Mouse (Mus musculus): Measurements from ENCODE around the gene Glis2. TPM values are rescaled to one million over a fixed set of nuclear protein-coding genes. Genes with fewer than 3 reads are reported as not detected.
A peak's percentile ranks its signal among the peaks of the same experiment; 100 is the strongest.

Gene Glis2
- polyA plus RNA-seq, 1 experiment from 2014 or later, result 26.3 TPM

DNA sequence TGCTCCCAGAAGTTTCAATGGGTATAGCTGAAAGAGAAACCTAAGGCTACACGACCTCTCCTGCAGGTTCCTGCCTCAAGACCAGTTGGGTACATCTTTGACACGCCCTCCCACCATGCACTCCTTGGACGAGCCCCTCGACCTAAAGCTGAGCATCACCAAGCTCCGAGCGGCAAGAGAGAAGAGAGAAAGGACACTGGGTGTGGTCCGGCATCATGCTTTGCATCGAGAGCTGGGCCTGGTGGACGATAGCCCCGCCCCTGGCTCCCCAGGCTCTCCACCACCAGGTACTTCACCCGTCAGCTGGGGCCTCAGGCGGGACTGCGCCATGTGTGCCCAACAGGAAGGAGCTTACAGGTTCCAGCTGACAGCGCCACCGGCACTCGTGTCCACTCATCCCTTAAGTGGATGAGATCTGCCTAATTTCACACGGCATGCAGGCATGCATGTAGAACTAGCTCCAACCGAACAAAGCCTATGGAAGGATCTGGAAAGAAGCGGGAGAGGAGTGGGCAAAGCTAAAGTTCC, 14.1 kb downstream of the Glis2 start:
- Histone ChIP-seq H3K9me3 (no peaks in the 10 kb centered on the region), H3K4me2 (replicated peaks) (no peak overlapping the region), H3K9ac (replicated peaks) (no peak overlapping the region), H3K27me3 (no peaks in the 10 kb centered on the region), H3K4me1 (replicated peaks) (peaks cover 42% of the 10 kb centered on the region), H3K27ac (no peak overlapping the region), H3K4me3 (replicated peaks) (no peak overlapping the region), H3K36me3 (peaks cover 46% of the 10 kb centered on the region)
- ATAC-seq, result no peak
- 88% methylated on average over 19 of the region's 19 CpGs for WGBS

DNA sequence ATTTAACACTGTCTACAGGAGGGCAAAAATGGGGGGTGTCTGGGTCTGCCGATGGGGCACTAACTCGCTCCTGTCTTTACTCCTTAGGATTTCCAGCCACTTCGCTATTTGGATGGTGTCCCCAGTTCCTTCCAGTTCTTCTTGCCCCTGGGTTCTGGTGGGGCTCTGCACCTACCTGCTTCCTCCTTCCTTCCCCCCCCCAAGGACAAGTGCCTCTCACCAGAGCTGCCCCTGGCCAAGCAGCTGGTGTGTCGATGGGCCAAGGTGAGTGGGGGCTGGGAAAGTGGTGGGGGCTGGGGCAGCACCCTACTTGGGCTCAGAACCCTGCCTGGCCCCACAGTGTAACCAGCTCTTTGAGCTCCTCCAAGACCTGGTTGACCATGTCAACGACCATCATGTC, 16.7 kb downstream of the Glis2 start:
- Histone ChIP-seq H3K36me3 (peaks cover 72% of the 10 kb centered on the region), H3K9me3 (no peaks in the 10 kb centered on the region)

DNA sequence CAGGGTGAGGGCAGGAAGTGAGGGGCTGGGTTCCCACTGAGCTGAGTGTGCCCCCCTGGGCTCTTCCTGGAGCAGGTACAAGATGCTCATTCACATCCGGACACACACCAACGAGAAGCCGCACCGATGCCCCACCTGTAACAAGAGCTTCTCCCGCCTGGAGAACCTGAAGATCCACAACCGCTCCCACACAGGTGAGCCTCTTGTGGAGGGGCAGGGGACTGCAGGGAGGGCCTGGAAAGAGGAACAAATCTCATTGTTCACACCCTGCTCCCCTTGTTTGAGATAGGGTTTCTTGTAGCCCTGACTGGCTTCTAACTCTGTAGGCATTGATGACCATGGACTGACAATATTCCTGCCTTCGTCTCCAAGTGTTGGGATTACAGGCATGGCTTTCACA, 17.2 kb downstream of the Glis2 start:
- no peaks in the 10 kb centered on the region for H3K9me3 ChIP-seq
- H3K4me3 ChIP-seq (replicated peaks), result no peak overlapping the region
- ATAC-seq, result no peak
- peaks cover 11% of the 10 kb centered on the region for H3K4me1 ChIP-seq (replicated peaks)
- H3K36me3 ChIP-seq, result peaks cover 76% of the 10 kb centered on the region
- no peaks in the 10 kb centered on the region for H3K27me3 ChIP-seq
- no peak overlapping the region for H3K9ac ChIP-seq (replicated peaks)
- no peak overlapping the region for H3K4me2 ChIP-seq (replicated peaks)
- no peak overlapping the region for H3K27ac ChIP-seq
- 93% methylated on average over 7 of the region's 7 CpGs for WGBS

More for the DNA sequence above, 16.7 kb downstream of the Glis2 start:
- H3K27ac ChIP-seq, result no peak overlapping the region
- H3K4me1 ChIP-seq (replicated peaks), result peaks cover 16% of the 10 kb centered on the region
- H3K27me3 ChIP-seq, result no peaks in the 10 kb centered on the region
- H3K4me2 ChIP-seq (replicated peaks), result no peak overlapping the region
- no peak for ATAC-seq
- H3K4me3 ChIP-seq (replicated peaks), result no peak overlapping the region
- 92% methylated on average over 5 of the region's 5 CpGs for WGBS
- no peak overlapping the region for H3K9ac ChIP-seq (replicated peaks)

DNA sequence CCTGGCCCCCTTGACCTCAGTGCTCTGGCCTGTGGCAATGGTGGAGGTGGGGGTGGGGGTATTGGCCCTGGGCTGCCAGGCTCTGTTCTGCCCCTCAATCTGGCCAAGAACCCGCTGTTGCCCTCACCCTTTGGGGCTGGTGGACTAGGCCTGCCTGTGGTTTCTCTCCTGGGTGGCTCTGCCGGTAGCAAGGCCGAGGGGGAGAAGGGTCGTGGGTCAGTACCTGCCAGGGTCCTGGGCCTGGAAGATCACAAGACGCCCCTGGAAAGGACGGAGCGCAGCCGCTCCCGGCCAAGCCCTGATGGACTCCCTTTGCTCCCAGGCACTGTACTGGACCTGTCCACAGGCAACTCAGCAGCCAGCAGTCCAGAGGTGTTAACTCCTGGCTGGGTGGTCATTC, 19.2 kb downstream of the Glis2 start:
- Histone ChIP-seq H3K9me3 (no peaks in the 10 kb centered on the region), H3K27me3 (no peaks in the 10 kb centered on the region), H3K36me3 (peaks cover 92% of the 10 kb centered on the region), H3K4me1 (replicated peaks) (no peaks in the 10 kb centered on the region), H3K9ac (replicated peaks) (no peak overlapping the region), H3K27ac (no peak overlapping the region), H3K4me3 (replicated peaks) (no peak overlapping the region), H3K4me2 (replicated peaks) (no peak overlapping the region)
- peak; percentile 18; the same call in 1 of the 2 replicates for ATAC-seq
- WGBS, result 97% methylated on average over 9 of the region's 9 CpGs

DNA sequence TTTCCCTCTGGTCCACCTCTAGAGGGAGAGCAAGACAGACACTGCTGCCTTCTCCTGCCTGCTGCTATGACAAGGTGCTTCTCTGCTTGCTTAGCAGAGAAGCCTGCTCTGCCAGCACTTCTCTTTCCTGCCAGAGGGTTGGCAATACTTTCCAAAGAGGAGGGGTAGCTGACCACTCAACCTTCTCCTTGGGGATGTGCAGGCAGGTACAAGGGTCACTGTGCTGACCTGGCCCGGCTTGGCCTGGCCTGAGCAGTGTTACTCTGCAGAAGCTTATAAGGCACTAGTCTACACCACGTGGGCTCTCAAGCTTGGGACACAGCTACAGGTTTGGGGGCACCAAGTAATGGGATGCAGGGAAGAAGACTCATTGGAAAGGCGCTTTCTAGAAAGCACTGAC, 20.1 kb downstream of the Glis2 start:
- Histone ChIP-seq H3K9ac (replicated peaks) (no peak overlapping the region), H3K36me3 (peaks cover 92% of the 10 kb centered on the region), H3K4me2 (replicated peaks) (no peak overlapping the region), H3K27ac (no peak overlapping the region), H3K27me3 (no peaks in the 10 kb centered on the region), H3K4me3 (replicated peaks) (no peak overlapping the region), H3K4me1 (replicated peaks) (no peaks in the 10 kb centered on the region), H3K9me3 (no peaks in the 10 kb centered on the region)
- WGBS, result 96% methylated on average over 3 of the region's 3 CpGs
- no peak for ATAC-seq

DNA sequence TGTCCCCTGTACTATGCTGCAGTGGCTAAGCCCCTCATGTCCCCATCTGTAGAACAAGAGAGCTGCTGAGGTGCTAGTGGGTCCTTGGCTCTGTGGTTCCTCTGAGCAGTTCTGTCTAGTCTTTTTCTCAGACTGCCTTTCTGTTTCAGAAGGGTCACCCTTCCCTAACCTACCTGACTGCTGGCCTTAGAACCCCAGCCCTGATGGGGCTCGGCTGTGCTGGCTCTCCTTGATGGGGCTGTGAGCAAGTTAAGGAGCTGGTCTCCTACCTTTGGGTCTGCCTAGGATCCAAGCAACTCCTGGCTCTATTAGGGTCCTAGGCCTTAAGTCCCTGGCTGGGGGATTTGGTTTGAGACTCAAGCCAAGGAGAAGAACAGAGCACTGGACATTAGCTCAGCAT, 20.8 kb downstream of the Glis2 start:
- H3K27me3 ChIP-seq, result no peaks in the 10 kb centered on the region
- no peak overlapping the region for H3K4me2 ChIP-seq (replicated peaks)
- H3K9me3 ChIP-seq, result no peaks in the 10 kb centered on the region
- WGBS, result 92% methylated on average over 1 of the region's 1 CpGs
- ATAC-seq, result no peak
- no peaks in the 10 kb centered on the region for H3K4me1 ChIP-seq (replicated peaks)
- no peak overlapping the region for H3K27ac ChIP-seq
- peaks cover 85% of the 10 kb centered on the region for H3K36me3 ChIP-seq
- H3K4me3 ChIP-seq (replicated peaks), result no peak overlapping the region
- no peak overlapping the region for H3K9ac ChIP-seq (replicated peaks)

DNA sequence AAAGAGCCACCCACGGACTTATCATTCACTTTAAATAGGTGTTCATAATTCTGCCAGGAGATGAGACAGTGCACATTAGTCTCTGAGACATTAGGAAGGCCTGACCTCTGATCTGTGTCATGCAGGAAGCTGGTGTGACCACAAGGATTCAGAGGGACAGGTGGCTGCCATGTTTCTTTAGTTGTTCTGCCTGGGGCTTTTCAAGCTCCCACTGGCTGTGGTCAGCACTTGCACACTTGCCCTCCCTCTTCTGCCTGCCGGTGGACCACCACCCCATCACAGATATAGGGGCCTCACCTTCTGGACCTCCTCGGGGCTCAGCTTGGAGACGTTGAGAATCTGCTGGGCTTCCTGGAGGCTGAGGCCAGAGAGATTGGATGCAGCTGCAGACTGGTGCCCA, 22.3 kb downstream of the Glis2 start:
- no peaks in the 10 kb centered on the region for H3K27me3 ChIP-seq
- no peak overlapping the region for H3K4me3 ChIP-seq (replicated peaks)
- WGBS, result 86% methylated on average over 4 of the region's 4 CpGs
- no peak overlapping the region for H3K4me2 ChIP-seq (replicated peaks)
- no peaks in the 10 kb centered on the region for H3K4me1 ChIP-seq (replicated peaks)
- no peak for ATAC-seq
- H3K9ac ChIP-seq (replicated peaks), result no peak overlapping the region
- no peaks in the 10 kb centered on the region for H3K9me3 ChIP-seq
- no peak overlapping the region for H3K27ac ChIP-seq
- H3K36me3 ChIP-seq, result peaks cover 71% of the 10 kb centered on the region

DNA sequence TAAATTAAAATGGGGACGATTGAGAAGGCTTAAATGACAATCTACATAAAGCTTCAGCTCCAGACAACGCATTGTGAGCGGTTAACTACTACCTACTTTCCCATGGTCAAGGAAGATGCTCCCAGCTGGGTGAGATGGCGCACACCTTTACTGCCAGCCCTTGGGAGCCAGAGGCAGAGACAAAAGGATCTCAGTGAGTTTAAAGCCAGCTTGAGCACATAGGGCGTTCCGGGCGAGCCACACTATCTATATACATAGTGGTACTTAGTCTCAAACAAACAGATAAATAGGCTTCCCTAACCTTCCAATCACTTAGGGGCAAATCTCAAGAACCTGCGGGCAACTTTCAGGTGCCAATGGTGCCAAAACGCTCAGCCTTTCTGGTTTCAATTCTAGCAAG, 29.6 kb downstream of the Glis2 start:
- 16% methylated on average over 9 of the region's 9 CpGs for WGBS
- H3K9ac ChIP-seq (replicated peaks), result peak overlapping the region; percentile 84
- peak overlapping the region; percentile 85 for H3K27ac ChIP-seq
- peak; percentile 34; the same call in 1 of the 2 replicates for ATAC-seq
- H3K36me3 ChIP-seq, result peaks cover 23% of the 10 kb centered on the region
- no peaks in the 10 kb centered on the region for H3K27me3 ChIP-seq
- no peaks in the 10 kb centered on the region for H3K9me3 ChIP-seq
- peaks cover 26% of the 10 kb centered on the region for H3K4me1 ChIP-seq (replicated peaks)
- peak overlapping the region; percentile 72 for H3K4me3 ChIP-seq (replicated peaks)
- peak overlapping the region; percentile 62 for H3K4me2 ChIP-seq (replicated peaks)

DNA sequence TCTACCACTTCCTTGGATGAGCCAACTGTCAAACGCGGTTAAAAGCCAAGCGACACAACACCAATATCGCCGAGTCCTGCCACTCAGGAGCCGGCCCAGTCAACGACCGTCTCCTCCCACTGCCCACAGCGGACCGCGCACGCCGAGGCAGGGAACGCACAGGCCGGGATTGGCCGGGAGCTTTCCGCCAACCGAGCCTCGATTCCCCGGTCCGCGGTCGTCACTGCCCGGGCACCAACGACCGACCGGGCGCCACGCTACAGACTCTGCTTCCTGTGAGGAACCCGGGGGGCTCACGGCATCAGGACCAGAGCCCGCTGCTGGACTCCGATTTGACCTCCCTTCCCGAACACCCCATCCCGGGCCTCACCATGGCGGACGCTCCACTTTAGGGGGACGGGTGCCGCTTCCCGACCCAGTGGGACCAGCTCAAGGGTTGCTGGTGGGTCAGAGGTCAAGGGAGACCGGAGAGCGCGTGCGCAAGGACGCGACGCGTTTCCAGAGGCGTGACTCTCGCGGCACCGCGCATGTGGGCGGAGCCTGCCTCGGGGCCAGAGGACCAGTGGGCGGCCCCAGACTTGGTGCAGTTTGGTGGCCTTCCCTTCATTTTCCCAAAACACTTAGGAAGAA, 30.1 kb downstream of the Glis2 start, which contains the start of gene Pam16:
Gene Pam16, minus strand, starts transcription at position 508 of the 630 bp plus-strand sequence.
- Histone ChIP-seq H3K4me2 (replicated peaks) (peak within 1 kb of the TSS; percentile 62), H3K4me1 (replicated peaks) (peaks cover 26% of the 10 kb centered on the region), H3K36me3 (peaks cover 25% of the 10 kb centered on the region; the same call in 1 of the 2 replicates), H3K27me3 (no peaks in the 10 kb centered on the region), H3K4me3 (replicated peaks) (peak within 1 kb of the TSS; percentile 72), H3K27ac (peak within 1 kb of the TSS; percentile 85), H3K9ac (replicated peaks) (peak within 1 kb of the TSS; percentile 84), H3K9me3 (no peaks in the 10 kb centered on the region)
- under 1% methylated on average over 56 of the region's 56 CpGs for WGBS
- peak; percentile 87 for ATAC-seq

DNA sequence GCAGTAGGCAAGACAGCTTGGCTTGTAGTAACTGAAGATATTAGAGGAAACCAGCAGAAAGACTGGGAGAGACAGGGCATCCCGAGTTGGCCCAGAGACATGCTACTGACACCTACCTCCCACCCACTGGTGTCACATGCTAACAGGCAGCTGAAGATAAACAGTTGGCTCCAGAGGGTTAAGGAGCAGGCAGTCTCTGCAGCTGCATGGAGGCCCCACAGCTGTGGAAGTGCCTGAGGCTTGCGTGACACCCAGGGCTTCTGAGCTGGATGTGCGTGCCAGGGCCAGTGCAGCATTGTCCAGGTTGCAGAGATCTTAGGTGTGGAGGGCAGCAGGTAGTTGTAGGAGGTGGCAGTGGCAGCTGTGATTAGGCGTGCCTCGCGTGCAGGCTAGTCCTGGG, 32.6 kb downstream of the Glis2 start:
- Histone ChIP-seq H3K27me3 (no peaks in the 10 kb centered on the region), H3K27ac (no peak overlapping the region), H3K9ac (replicated peaks) (no peak overlapping the region), H3K4me2 (replicated peaks) (no peak overlapping the region), H3K9me3 (no peaks in the 10 kb centered on the region), H3K4me3 (replicated peaks) (no peak overlapping the region), H3K36me3 (peaks cover 33% of the 10 kb centered on the region; the same call in 1 of the 2 replicates), H3K4me1 (replicated peaks) (peaks cover 26% of the 10 kb centered on the region)
- ATAC-seq, result no peak
- WGBS, result 92% methylated on average over 6 of the region's 6 CpGs

DNA sequence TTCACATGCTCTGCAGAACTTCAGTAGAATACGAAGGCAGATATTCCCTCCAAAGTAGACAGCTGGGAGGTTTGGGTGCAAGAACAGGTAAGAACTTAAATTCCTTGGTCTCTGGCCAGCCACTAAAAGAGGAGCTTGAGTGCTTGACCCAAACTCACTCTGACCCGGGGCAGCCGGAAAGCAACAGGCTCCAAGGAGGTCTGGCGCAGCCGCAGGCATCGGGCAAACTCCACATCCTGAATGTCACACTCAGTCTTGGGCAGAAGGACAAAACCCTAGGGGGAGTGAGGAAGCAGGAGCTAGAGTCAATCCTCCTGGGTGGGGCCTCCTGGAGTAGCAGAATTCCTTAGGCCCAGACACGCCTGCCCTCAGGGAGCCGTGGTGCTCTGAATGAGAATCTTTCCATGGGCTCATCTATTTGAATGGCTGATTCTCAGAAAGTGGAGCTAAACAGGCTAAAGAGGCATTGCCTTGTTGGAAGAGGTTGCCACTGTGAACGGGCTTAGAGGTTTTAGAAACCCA, 34.4 kb downstream of the Glis2 start:
- Histone ChIP-seq H3K4me2 (replicated peaks) (no peak overlapping the region), H3K4me1 (replicated peaks) (peaks cover 9% of the 10 kb centered on the region), H3K36me3 (peaks cover 46% of the 10 kb centered on the region), H3K9ac (replicated peaks) (no peak overlapping the region), H3K4me3 (replicated peaks) (no peak overlapping the region), H3K27me3 (no peaks in the 10 kb centered on the region), H3K9me3 (no peaks in the 10 kb centered on the region), H3K27ac (no peak overlapping the region)
- WGBS, result 95% methylated on average over 9 of the region's 9 CpGs
- ATAC-seq, result no peak

DNA sequence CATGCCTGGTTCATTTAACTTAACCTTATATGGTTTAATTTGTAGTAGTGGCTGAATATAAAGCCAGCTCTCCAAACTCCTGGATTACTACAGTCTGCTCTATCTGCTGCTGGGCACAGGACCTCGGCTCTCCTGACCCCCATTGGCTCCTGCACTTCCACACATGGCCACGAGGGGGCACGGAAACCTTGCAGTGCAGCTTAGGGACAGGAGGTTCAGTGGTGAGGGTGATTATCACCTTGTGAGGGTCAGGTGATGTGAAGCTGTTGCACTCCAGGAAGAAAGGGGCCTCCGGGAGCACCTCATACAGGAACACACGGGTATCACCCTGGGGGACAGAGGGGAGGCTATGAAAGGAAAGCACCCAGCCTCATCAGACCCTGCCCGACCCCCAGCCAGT, 35.4 kb downstream of the Glis2 start:
- ATAC-seq, result peak; percentile 28; the same call in 1 of the 2 replicates

More for the DNA sequence above, 35.4 kb downstream of the Glis2 start:
- Histone ChIP-seq H3K4me2 (replicated peaks) (no peak overlapping the region), H3K27ac (no peak overlapping the region), H3K27me3 (no peaks in the 10 kb centered on the region), H3K4me1 (replicated peaks) (peaks cover 5% of the 10 kb centered on the region; the same call in 1 of the 2 replicates), H3K9ac (replicated peaks) (no peak overlapping the region), H3K9me3 (no peaks in the 10 kb centered on the region), H3K36me3 (peaks cover 49% of the 10 kb centered on the region), H3K4me3 (replicated peaks) (no peak overlapping the region)
- 22% methylated on average over 6 of the region's 6 CpGs for WGBS
